21 mouse cellular contexts compared by ENCODE assay signal in the genomic region with DNA sequence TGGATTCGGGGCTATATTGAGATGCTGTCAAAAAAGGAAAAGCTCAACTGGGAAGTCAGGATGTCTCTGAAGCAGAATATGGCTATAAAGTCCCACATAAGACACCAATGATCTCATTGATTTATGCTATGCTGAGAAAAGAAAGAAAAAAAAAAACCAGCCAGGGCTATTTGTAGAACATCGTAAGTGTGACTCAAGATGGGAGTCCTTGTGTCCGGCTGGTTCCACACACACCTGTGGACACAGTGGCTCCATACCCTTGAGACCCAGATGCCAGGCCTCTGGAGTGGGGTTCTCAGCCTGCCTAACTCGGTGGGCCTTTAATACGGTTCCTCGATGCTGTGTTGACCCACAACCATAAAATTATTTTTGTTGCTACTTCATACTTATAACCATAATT. TPM values are rescaled to one million over a fixed set of nuclear protein-coding genes. Genes with fewer than 3 reads are reported as not detected.
"Had no signal": no experiment of that assay in that cellular context is flagged by ENCODE, and none has a peak within 500 bp of the region (broad histone marks: within the 10 kb centered on the region; RNA-seq: fewer than 3 reads in every experiment).

No protein-coding gene starts in this region.

- H3K9me3 ChIP-seq: neural tube, embryonic 12.5 days; neural tube, embryonic 13.5 days; neural tube, embryonic 15.5 days; stomach, embryonic 15.5 days had no signal

- H3K4me3 ChIP-seq: neural tube, embryonic 12.5 days; neural tube, embryonic 13.5 days; neural tube, embryonic 15.5 days; stomach, embryonic 15.5 days had no signal

- H3K36me3 ChIP-seq: neural tube, embryonic 12.5 days; neural tube, embryonic 13.5 days; neural tube, embryonic 15.5 days; stomach, embryonic 15.5 days had no signal

- H3K4me2 ChIP-seq: neural tube, embryonic 12.5 days; neural tube, embryonic 13.5 days; neural tube, embryonic 15.5 days; stomach, embryonic 15.5 days had no signal

- H3K9ac ChIP-seq: neural tube, embryonic 12.5 days; neural tube, embryonic 13.5 days; neural tube, embryonic 15.5 days; stomach, embryonic 15.5 days had no signal

- H3K27ac ChIP-seq: neural tube, embryonic 12.5 days; neural tube, embryonic 13.5 days; neural tube, embryonic 15.5 days; stomach, embryonic 15.5 days; stomach, postnatal 0 days had no signal

- H3K27me3 ChIP-seq: neural tube, embryonic 12.5 days; neural tube, embryonic 15.5 days; stomach, embryonic 15.5 days had no signal

- DNase-seq: retina, postnatal 1 day; right cerebral cortex, adult 18-20 months; right cerebral cortex, postnatal 14 days; right cerebral cortex, postnatal 25 days; right cerebral cortex, postnatal 4 days; spleen, adult 18-20 months; thymus, adult 18-20 months; thymus, adult 2 months; thymus, postnatal 14 days; thymus, postnatal 25 days; thymus, postnatal 36 days; thymus, postnatal 4 days had no signal

RNA-seq across cellular contexts. Expression of gene Gabrd, which starts 14.2 kb away (rescaled TPM):
- total RNA-seq: neutrophil, adult 5-6 weeks had no signal
- polyA plus RNA-seq: neural tube, embryonic 11.5 days; stomach, embryonic 14.5 days; stomach, embryonic 15.5 days had no signal

RNA-seq across cellular contexts. Expression of gene Tmem52, which starts 56.8 kb away (rescaled TPM):
- total RNA-seq: neutrophil, adult 5-6 weeks had no signal
- polyA plus RNA-seq: neural tube, embryonic 11.5 days; neural tube, embryonic 12.5 days; neural tube, embryonic 13.5 days; neural tube, embryonic 14.5 days; stomach, embryonic 14.5 days; stomach, postnatal 0 days had no signal
